Comparison of ENCODE assay signal across 14 mouse cellular contexts in genomic region chr4:118234711-118235388, GRCm38 (mm10). TPM values are rescaled to one million over a fixed set of nuclear protein-coding genes. Genes with fewer than 3 reads are reported as not detected.
DNase-seq lines count a peak whose midpoint lies in the region; ATAC-seq and TF ChIP-seq lines count a peak whose summit lies in the region.
"Had no signal": no experiment of that assay in that cellular context is flagged by ENCODE, and none has a peak within 500 bp of the region (broad histone marks: within the 10 kb centered on the region; RNA-seq: fewer than 3 reads in every experiment).

No protein-coding gene starts in this region.

- H3K36me3 ChIP-seq in kidney, embryonic 15.5 days: peaks cover 88% of the 10 kb centered on the region
- peaks cover 28% of the 10 kb centered on the region for H3K36me3 ChIP-seq in stomach, postnatal 0 days (ENCODE audit: control insufficient read depth, insufficient read depth, low read length)

- TF ChIP-seq CTCF in stomach, postnatal 0 days (IDR thresholded peaks at IDR 0.05; ENCODE audit: low read depth): no peak

- intact Hi-C loops in left cerebral cortex, postnatal 4 days (cut with DNase I): no loop called here

- no peaks in the 10 kb centered on the region for H3K27me3 ChIP-seq in kidney, embryonic 15.5 days
- no peaks in the 10 kb centered on the region for H3K27me3 ChIP-seq in stomach, postnatal 0 days (ENCODE audit: control insufficient read depth, insufficient read depth, low read length)
- H3K27me3 ChIP-seq: embryonic facial prominence, embryonic 12.5 days; forebrain, embryonic 13.5 days; limb, embryonic 12.5 days had no signal

- no peak overlapping the region for H3K9ac ChIP-seq in kidney, embryonic 15.5 days
- no peak overlapping the region for H3K9ac ChIP-seq in stomach, postnatal 0 days (ENCODE audit: low read length)
- H3K9ac ChIP-seq: embryonic facial prominence, embryonic 12.5 days; forebrain, embryonic 13.5 days; limb, embryonic 12.5 days had no signal

- H3K4me3 ChIP-seq in kidney, embryonic 15.5 days (replicated peaks): no peak overlapping the region
- H3K4me3 ChIP-seq in stomach, postnatal 0 days (ENCODE audit: low read depth, low read length): no peak overlapping the region
- H3K4me3 ChIP-seq: embryonic facial prominence, embryonic 12.5 days; forebrain, embryonic 13.5 days; limb, embryonic 12.5 days had no signal

- peak; percentile 41 for DNase-seq in lung, postnatal 36 days
- no peak for DNase-seq in lung, postnatal 4 days
- peak; percentile 33 for DNase-seq in embryo, embryonic 10.5 days (ENCODE audit: low spot score)
- peak; percentile 52 for DNase-seq in stomach, postnatal 0 days (ENCODE audit: low spot score)
- no peak for DNase-seq in spleen, postnatal 36 days (ENCODE audit: low spot score in 2 of 2)
- DNase-seq in retina, embryonic 14.5 days (ENCODE audit: low spot score): no peak
- no peak for DNase-seq in left cerebral cortex, postnatal 4 days
- DNase-seq: gastrocnemius, postnatal 25 days; thymus, postnatal 36 days had no signal

- no peak overlapping the region for H3K4me2 ChIP-seq in kidney, embryonic 15.5 days
- no peak overlapping the region for H3K4me2 ChIP-seq in stomach, postnatal 0 days (replicated peaks; ENCODE audit: low read depth)
- H3K4me2 ChIP-seq: embryonic facial prominence, embryonic 12.5 days; forebrain, embryonic 13.5 days; limb, embryonic 12.5 days had no signal

- peaks cover 26% of the 10 kb centered on the region for H3K4me1 ChIP-seq in kidney, embryonic 15.5 days
- no peaks in the 10 kb centered on the region for H3K4me1 ChIP-seq in stomach, postnatal 0 days (replicated peaks; ENCODE audit: control insufficient read depth, insufficient read depth)
- H3K4me1 ChIP-seq: embryonic facial prominence, embryonic 12.5 days; forebrain, embryonic 13.5 days; limb, embryonic 12.5 days had no signal

- ATAC-seq in kidney, embryonic 15.5 days (replicated peaks; ENCODE audit: low FRiP score): 0 out of 2 replicates have a peak, but pooled peaks have one; percentile 16
- ATAC-seq in stomach, postnatal 0 days (ENCODE audit: low FRiP score, low TSS enrichment): peak; percentile 61
- ATAC-seq: forebrain, embryonic 13.5 days had no signal

- 46% methylated on average over 11 of the region's 11 CpGs for WGBS in kidney, embryonic 15.5 days
- WGBS in stomach, postnatal 0 days: 58% methylated on average over 11 of the region's 11 CpGs

- no peaks in the 10 kb centered on the region for H3K9me3 ChIP-seq in kidney, embryonic 15.5 days (replicated peaks)
- no peaks in the 10 kb centered on the region for H3K9me3 ChIP-seq in stomach, postnatal 0 days (ENCODE audit: control insufficient read depth, low read length)
- H3K9me3 ChIP-seq: embryonic facial prominence, embryonic 12.5 days; forebrain, embryonic 13.5 days; limb, embryonic 12.5 days had no signal

- no peak for TF ChIP-seq EP300 in stomach, postnatal 0 days (optimal IDR thresholded peaks at IDR 0.05)

- no peak overlapping the region for H3K27ac ChIP-seq in kidney, embryonic 15.5 days
- no peak overlapping the region for H3K27ac ChIP-seq in stomach, postnatal 0 days (replicated peaks)
- H3K27ac ChIP-seq: embryonic facial prominence, embryonic 12.5 days; forebrain, embryonic 13.5 days; limb, embryonic 12.5 days had no signal

RNA-seq across cellular contexts. Expression of gene Kdm4a, which starts 55.0 kb away (rescaled TPM):
- polyA plus RNA-seq in kidney, embryonic 15.5 days (2015; fragmentation: Nextera tagmentation; extraction: Ambion mirVana): 39.5 and 40.8 TPM in 2 replicates
- polyA plus RNA-seq in stomach, postnatal 0 days (2015; fragmentation: Nextera tagmentation; extraction: Ambion mirVana): 14.4 and 14.6 TPM in 2 replicates
- total RNA-seq in left cerebral cortex, postnatal 4 days (2021): 10 to 100 TPM; 88.8 to 91.8 TPM

RNA-seq across cellular contexts. Expression of gene Ptprf, which starts 56.4 kb away (rescaled TPM):
- 64.2 and 64.4 TPM in 2 replicates for polyA plus RNA-seq in kidney, embryonic 15.5 days (2015; fragmentation: Nextera tagmentation; extraction: Ambion mirVana)
- 30.1 and 34.1 TPM in 2 replicates for polyA plus RNA-seq in stomach, postnatal 0 days (2015; fragmentation: Nextera tagmentation; extraction: Ambion mirVana)
- total RNA-seq in left cerebral cortex, postnatal 4 days (2021): 100 to 1,000 TPM; 229 to 232 TPM
- total RNA-seq: monocyte, adult 5-6 weeks had no signal

Comparison
In these comparisons a context has a peak if more than half of its experiments do, and no peak if none do; other contexts are left out.
1. DNase-seq: peak in lung, postnatal 36 days (single experiment), embryo, embryonic 10.5 days (single experiment) and stomach, postnatal 0 days (single experiment); none in lung, postnatal 4 days (0 of 2), spleen, postnatal 36 days (0 of 2), retina, embryonic 14.5 days (single experiment) and left cerebral cortex, postnatal 4 days (single experiment).